Mouse (Mus musculus) lung, postnatal 14 days (tissue): ENCODE results near the gene Cela3a.

Source experiments
- DNase-seq: peaks from one replicate; pipeline ENCODE4 v3.0.0; 2021

Gene Cela3a

GRCm38 (mm10) chr4:137369954-137370750 lies 39.4 kb downstream of the Cela3a start:
- peak; percentile 59 for DNase-seq

DNA sequence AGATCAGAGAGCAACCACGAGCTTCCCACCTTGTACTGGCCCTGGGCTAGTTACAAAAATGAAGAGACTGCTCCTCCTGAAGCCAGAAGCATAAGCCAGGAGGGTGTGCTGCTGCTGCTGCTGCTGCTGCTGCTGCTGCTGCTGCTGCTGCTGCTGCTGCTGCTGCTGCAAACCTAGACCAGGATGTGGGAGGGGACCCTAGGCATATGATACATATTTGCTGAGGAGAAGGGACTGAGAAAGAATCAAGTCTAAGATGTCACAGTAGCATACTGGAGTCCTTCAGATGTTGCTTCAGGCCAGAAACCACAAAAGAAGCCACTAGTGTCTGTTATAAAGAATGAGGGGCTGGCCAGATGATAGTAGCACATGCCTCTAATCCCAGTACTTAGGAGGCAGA lies 41.4 kb downstream of the Cela3a start:
- no peak for DNase-seq

DNA sequence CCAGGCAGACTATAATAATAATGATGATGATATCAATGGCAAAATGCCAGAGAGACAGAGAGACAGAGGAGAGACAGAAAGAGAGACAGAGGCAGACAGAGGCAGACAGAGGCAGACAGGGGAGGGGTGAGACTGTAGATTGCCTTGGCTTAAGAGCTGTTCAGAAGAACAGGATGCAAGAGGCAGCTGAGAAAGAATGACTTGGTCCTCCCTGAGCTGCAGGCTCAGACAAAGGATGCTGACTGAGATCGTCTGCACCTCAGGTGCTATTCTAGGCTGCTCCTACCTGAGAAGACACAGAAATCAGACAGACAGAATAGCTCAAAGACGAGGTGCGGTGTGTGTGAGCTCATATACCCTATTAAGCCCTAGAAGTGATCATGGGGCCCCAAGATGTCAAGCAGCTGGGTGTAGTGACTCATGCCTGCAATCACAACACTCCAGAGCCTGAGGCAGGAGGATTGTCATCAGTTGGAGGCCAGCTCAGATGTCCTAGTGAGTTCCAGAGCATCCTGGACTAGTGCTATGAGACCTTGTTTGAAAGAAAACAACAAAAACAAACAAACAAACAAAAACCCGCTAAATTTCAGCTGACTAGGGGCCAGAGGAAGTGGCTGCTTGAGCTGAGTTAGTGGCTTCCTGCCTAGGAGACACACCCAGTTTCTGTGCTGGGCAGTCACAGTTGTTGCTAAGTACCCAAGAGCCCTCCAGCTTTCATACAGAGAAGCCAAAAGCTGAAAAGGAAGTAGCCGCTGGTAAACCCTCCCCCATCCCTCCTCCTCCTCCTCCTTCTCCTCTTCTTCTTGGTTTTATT lies 42.1 kb downstream of the Cela3a start:
- DNase-seq, result peak; percentile 60

GRCm38 (mm10) chr4:137366097-137366496 lies 43.5 kb downstream of the Cela3a start:
- DNase-seq, result no peak

DNA sequence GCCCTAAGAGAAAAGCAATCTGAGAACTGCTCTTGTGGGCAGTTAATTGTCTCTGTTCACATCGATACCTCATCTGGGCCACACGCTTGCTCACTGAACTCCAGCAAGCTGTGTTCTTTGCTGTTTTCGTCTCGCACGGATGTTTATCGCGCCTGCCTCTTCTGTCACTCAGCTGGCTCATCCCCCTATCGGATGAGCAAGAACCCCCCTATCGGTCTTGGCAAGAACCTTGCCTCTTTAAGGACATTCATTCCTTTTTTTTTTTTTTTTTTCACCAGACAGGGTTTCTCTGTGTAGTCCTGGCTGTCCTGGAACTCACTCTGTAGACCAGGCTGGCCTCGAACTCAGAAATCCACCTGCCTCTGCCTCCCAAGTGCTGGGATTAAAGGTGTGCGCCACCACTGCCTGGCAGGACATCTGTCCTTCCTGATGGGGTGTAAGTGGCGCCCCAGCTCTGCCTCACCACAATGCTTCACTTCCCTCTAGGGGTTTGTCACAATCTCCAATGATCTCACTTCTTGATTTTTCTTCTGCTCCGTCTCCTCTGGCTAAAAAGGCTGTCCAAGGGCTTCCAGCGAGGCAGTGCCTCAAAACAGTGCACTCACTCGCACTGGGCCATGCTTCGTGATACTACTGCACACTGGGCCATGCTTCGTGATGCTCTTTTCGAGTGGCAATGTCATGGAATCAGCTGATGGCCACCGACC lies 44.1 kb downstream of the Cela3a start:
- DNase-seq, result no peak

DNA sequence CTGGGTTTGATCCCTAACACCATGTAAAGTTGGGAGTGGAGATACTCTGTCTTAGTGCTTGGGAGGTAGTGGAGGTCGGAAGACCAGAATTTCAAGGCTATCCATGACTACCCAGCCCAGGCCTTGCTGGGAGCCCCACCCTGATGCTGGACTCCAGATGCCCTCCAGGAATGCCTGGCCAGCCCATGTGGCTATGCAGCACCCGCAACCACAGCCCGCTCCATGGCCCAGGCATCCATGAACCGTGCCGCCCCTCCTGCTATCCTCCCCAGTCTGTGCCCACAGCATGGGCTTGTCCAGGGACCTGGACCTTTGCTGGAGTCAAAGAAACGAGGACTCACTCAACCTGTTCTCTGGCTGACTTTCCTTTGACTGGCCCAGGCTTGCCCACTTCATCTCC lies 44.8 kb downstream of the Cela3a start:
- no peak for DNase-seq

DNA sequence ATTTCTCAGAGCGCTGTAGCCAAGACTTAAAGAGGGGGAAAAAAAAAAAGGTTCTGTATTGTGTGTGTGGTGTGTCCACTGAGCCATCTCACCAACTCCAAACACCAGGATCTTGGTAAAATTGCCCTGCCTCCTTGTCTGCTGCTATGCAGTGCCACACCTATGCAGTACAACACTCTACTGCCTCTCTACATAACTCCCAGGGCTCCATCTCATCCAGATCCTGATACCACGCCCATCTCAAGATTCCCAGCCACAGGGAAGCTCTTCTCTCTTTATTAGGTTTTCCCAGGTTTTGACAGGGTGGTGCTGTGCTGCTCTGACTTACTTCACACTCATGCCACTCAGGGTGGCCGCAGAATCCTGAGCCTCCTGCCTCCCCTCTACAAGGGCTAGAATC lies 48.6 kb downstream of the Cela3a start:
- DNase-seq, result no peak

DNA sequence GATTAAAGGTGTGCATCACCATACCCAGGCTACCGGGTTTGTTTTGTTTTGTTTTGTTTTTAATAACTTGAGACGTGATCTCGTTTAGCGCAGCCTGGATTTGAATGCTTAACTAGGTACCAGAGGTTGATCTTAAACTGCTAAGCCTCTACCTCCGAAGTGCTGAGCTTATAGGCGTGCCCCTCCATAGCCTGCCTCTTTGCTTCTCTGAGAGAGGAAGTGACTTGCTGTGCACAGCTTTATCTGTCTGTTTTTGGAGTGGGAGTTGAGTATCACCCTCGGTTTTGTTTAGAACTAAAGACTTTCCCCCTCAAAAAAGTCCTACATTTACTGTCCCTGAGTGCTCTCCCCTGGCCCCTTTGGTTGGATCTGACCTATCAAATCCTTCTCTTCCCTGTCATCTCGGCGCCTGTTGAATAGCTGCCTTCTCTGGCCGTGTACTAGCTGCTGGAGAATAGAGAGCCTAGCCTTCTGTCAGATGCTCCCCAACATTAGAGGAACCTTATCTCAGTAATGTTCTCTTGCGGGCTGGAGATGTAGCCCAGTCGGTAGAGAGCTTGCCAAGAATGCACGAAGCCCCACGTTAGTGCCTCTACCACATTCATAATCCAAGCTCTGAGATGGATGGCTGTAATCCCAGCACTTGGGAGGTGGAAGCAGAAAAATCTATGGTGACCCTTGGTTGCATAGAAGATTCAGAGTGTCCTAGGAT lies 51.1 kb downstream of the Cela3a start:
- DNase-seq, result no peak

- peak; percentile 99 for DNase-seq
These were observed 51.9 kb downstream of the Cela3a start, which contains the start of gene Cdc42 for GRCm38 (mm10) chr4:137357517-137358254. TSS of gene Cdc42 (minus strand) at chr4:137357720.

GRCm38 (mm10) chr4:137356674-137357510 lies 52.7 kb downstream of the Cela3a start:
- peak; percentile 73 for DNase-seq
